Comparison of ENCODE assay signal across 10 mouse cellular contexts in the genomic region with DNA sequence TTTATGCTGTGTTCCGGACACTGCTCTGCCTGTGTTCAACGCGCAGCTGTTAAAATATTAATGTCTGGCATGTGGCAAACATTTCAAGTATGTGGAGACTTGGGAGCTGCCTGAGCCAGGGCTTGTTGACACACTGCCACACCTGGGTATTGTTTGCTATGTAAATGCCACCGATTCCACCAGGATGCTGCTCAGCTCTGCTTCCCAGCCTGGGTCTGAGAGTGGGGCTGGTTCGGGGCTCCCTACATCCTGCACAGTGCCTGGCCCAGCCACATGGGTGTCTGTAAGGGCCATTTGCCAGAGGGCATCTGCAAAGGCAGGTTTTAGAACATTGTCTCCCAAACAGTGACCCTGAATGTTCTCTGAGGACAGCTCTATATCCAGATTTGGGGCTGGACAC.
A peak's percentile ranks its signal among the peaks of the same experiment; 100 is the strongest.
DNase-seq lines count a peak whose midpoint lies in the region; ATAC-seq and TF ChIP-seq lines count a peak whose summit lies in the region.
"Had no signal": no experiment of that assay in that cellular context is flagged by ENCODE, and none has a peak within 500 bp of the region (broad histone marks: within the 10 kb centered on the region; RNA-seq: fewer than 3 reads in every experiment).

No protein-coding gene starts in this region.

- no peak for DNase-seq in midbrain, embryonic 10.5 days (ENCODE audit: low spot score)
- DNase-seq in midbrain, postnatal 0 days (ENCODE audit: low spot score), result no peak
- peak; percentile 49 for DNase-seq in lung, adult 2 months
- no peak for DNase-seq in cerebellum, postnatal 36 days
- DNase-seq in frontal cortex, postnatal 10 days (ENCODE audit: low spot score in 2 of 2), result no peak
- DNase-seq in liver, result no peak
- DNase-seq: cerebellum, adult 8-10 months; thymus, adult 18-20 months had no signal

- WGBS in midbrain, embryonic 10.5 days, result 64% methylated on average over 5 of the region's 5 CpGs
- 38% methylated on average over 5 of the region's 5 CpGs for WGBS in midbrain, postnatal 0 days
- 33% methylated on average over 5 of the region's 5 CpGs for WGBS in heart, embryonic 14.5 days
- 50% methylated on average over 5 of the region's 5 CpGs for WGBS in lung, adult 2 months
- WGBS in stomach, embryonic 14.5 days, result 27% methylated on average over 5 of the region's 5 CpGs

- peaks cover 32% of the 10 kb centered on the region for H3K4me1 ChIP-seq in midbrain, embryonic 10.5 days
- peaks cover 5% of the 10 kb centered on the region for H3K4me1 ChIP-seq in midbrain, postnatal 0 days (ENCODE audit: insufficient read depth, low read length)
- H3K4me1 ChIP-seq in heart, embryonic 14.5 days (ENCODE audit: control insufficient read depth in 2 of 2, insufficient read depth in 2 of 2, low read length in 2 of 2), result peaks cover 37 to 43% of the 10 kb centered on the region in 2 experiments
- H3K4me1 ChIP-seq in lung, adult 2 months (ENCODE audit: control insufficient read depth, insufficient read depth, low read length), result no peaks in the 10 kb centered on the region
- H3K4me1 ChIP-seq in stomach, embryonic 14.5 days (ENCODE audit: control insufficient read depth, insufficient read depth, low read length), result peaks cover 17% of the 10 kb centered on the region

- peak overlapping the region; percentile 2; the same call in 1 of the 2 replicates for H3K27ac ChIP-seq in midbrain, embryonic 10.5 days (replicated peaks)
- no peak overlapping the region for H3K27ac ChIP-seq in midbrain, postnatal 0 days (ENCODE audit: low read depth, low read length)
- peak overlapping the region; percentile 42 to 79 for H3K27ac ChIP-seq in heart, embryonic 14.5 days (replicated peaks in 1 of 2; ENCODE audit: control insufficient read depth in 1 of 2, insufficient read depth in 1 of 2, low read depth in 2 of 2, low read length in 2 of 2)
- H3K27ac ChIP-seq in stomach, embryonic 14.5 days (ENCODE audit: low read length), result peak overlapping the region; percentile 63; the same call in 1 of the 2 replicates

- ATAC-seq in midbrain, postnatal 0 days (ENCODE audit: low FRiP score), result no peak
- no peak for ATAC-seq in heart, embryonic 14.5 days (ENCODE audit: insufficient number of reproducible peaks, insufficient read depth, low FRiP score, low read depth)
- peak; percentile 67 for ATAC-seq in stomach, embryonic 14.5 days (ENCODE audit: insufficient number of reproducible peaks, insufficient read depth, low FRiP score, low read depth)

- H3K4me3 ChIP-seq in midbrain, embryonic 10.5 days, result no peak overlapping the region
- H3K4me3 ChIP-seq in midbrain, postnatal 0 days (ENCODE audit: low read depth, low read length), result no peak overlapping the region
- no peak overlapping the region for H3K4me3 ChIP-seq in heart, embryonic 14.5 days (ENCODE audit: control insufficient read depth in 1 of 2, insufficient read depth in 1 of 2, low read depth in 1 of 2, low read length in 2 of 2)
- H3K4me3 ChIP-seq in lung, adult 2 months (replicated peaks; ENCODE audit: extremely low read depth, low read depth, low read length), result no peak overlapping the region
- no peak overlapping the region for H3K4me3 ChIP-seq in stomach, embryonic 14.5 days (ENCODE audit: low read depth, low read length)

- no peak for TF ChIP-seq POLR2A in lung, adult 2 months (IDR thresholded peaks at IDR 0.05; ENCODE audit: borderline replicate concordance, extremely low read depth, low read depth, low read length)

- no peaks in the 10 kb centered on the region for H3K9me3 ChIP-seq in midbrain, embryonic 10.5 days (replicated peaks)
- no peaks in the 10 kb centered on the region for H3K9me3 ChIP-seq in midbrain, postnatal 0 days (ENCODE audit: low read length)
- no peaks in the 10 kb centered on the region for H3K9me3 ChIP-seq in heart, embryonic 14.5 days (ENCODE audit: control insufficient read depth, low read length)
- no peaks in the 10 kb centered on the region for H3K9me3 ChIP-seq in stomach, embryonic 14.5 days (ENCODE audit: control insufficient read depth, low read depth, low read length)

- no peak overlapping the region; the same call in 1 of the 2 replicates for H3K9ac ChIP-seq in midbrain, postnatal 0 days (replicated peaks; ENCODE audit: low read length, poor library complexity, severe bottlenecking)
- no peak overlapping the region for H3K9ac ChIP-seq in heart, embryonic 14.5 days (ENCODE audit: low read length)
- no peak overlapping the region for H3K9ac ChIP-seq in stomach, embryonic 14.5 days (replicated peaks; ENCODE audit: low read depth, low read length)

- H3K27me3 ChIP-seq in midbrain, embryonic 10.5 days (ENCODE audit: low read depth, poor library complexity, severe bottlenecking), result peaks cover 8% of the 10 kb centered on the region
- H3K27me3 ChIP-seq in midbrain, postnatal 0 days (ENCODE audit: insufficient read depth, low read length), result no peaks in the 10 kb centered on the region
- no peaks in the 10 kb centered on the region for H3K27me3 ChIP-seq in heart, embryonic 14.5 days (ENCODE audit: control insufficient read depth, insufficient read depth, low read length)
- no peaks in the 10 kb centered on the region for H3K27me3 ChIP-seq in stomach, embryonic 14.5 days (ENCODE audit: control insufficient read depth, insufficient read depth, low read length)

- no peak for TF ChIP-seq CTCF in midbrain, postnatal 0 days (IDR thresholded peaks at IDR 0.05)
- TF ChIP-seq CTCF in lung, adult 2 months (IDR thresholded peaks at IDR 0.05; ENCODE audit: insufficient read depth, low read length), result no peak

- no peak overlapping the region for H3K4me2 ChIP-seq in midbrain, postnatal 0 days (ENCODE audit: low read depth, low read length, poor library complexity, severe bottlenecking)
- no peak overlapping the region; the same call in 1 of the 2 replicates for H3K4me2 ChIP-seq in heart, embryonic 14.5 days (ENCODE audit: low read length)
- H3K4me2 ChIP-seq in stomach, embryonic 14.5 days (replicated peaks; ENCODE audit: low read depth, low read length), result no peak overlapping the region

- no peaks in the 10 kb centered on the region for H3K36me3 ChIP-seq in midbrain, embryonic 10.5 days
- no peaks in the 10 kb centered on the region for H3K36me3 ChIP-seq in midbrain, postnatal 0 days (ENCODE audit: insufficient read depth, low read length)
- H3K36me3 ChIP-seq in heart, embryonic 14.5 days (ENCODE audit: control insufficient read depth, insufficient read depth, low read length), result no peaks in the 10 kb centered on the region
- H3K36me3 ChIP-seq in stomach, embryonic 14.5 days (ENCODE audit: control insufficient read depth, insufficient read depth, low read length), result no peaks in the 10 kb centered on the region
